Mouse (Mus musculus) CH12.LX (cell line): ENCODE measurements at regions not wholly inside any gene's neighbourhood (a gene's known extent, or its start where the extent isn't known, plus 50 kb on each side); places are given as distances from the start of the nearest gene placed in this dataset.

ENCODE experiments used
- CHD1 ChIP-seq: IDR thresholded peaks from 2 replicates; pipeline ENCODE4 v1.6.1; 2012; ENCODE audit warnings: low read depth, low read length, improper control_type of control experiment, inconsistent platforms
- MAZ ChIP-seq: IDR thresholded peaks from 2 replicates; pipeline ENCODE4 v1.6.1; 2012; ENCODE audit warnings: low read depth, mild to moderate bottlenecking, inconsistent platforms, low read length, improper control_type of control experiment, moderate library complexity
- RAD21 ChIP-seq: IDR thresholded peaks from 2 replicates; pipeline ENCODE4 v1.6.1; 2011; ENCODE audit warnings: low read depth, mild to moderate bottlenecking, low read length, improper control_type of control experiment, moderate library complexity
- ZKSCAN1 ChIP-seq: IDR thresholded peaks from 2 replicates; pipeline ENCODE4 v1.6.1; 2012; ENCODE audit warnings: low read depth, inconsistent platforms, low read length, improper control_type of control experiment, borderline replicate concordance

- TF ChIP-seq ZKSCAN1 (no peak), CHD1 (no peak), MAZ (no peak), RAD21 (no peak)
These were observed 144.7 kb upstream of the Mki67 start for GRCm38 (mm10) chr7:135860741-135861408.
